Mouse (Mus musculus) CD4-positive helper T cell, adult 2 months (primary cell): ENCODE measurements around the gene Il18bp.
A peak's percentile ranks its signal among the peaks of the same experiment; 100 is the strongest.
"Not testable (repeated sequence)": the region's sequence is repeated elsewhere in the genome, so short reads cannot be mapped to it uniquely, and the experiment has no call there.

ENCODE experiments used
- DNase-seq: peaks from one replicate; pipeline ENCODE4 v3.0.0-alpha.2; 2012; ENCODE audit warnings: low read depth, missing footprints, low spot score

The Il18bp gene

GRCm38 (mm10) chr7:102018590-102018989, at the start of gene Il18bp:
TSS of gene Il18bp (minus strand) at chr7:102018690.
- no peak for DNase-seq

GRCm38 (mm10) chr7:102066363-102066762, 47.9 kb upstream of the Il18bp start:
- no peak for DNase-seq

- peak; percentile 94 for DNase-seq
Observed at GRCm38 (mm10) chr7:102065046-102065891, 46.8 kb upstream of the Il18bp start, which contains the start of the genes Rnf121, Xndc1 and Xntrpc. TSS of gene Rnf121 (minus strand) at chr7:102065469. TSS of gene Xndc1 (plus strand) at chr7:102065511. TSS of gene Xntrpc (plus strand) at chr7:102065713.

- no peak for DNase-seq
Observed at GRCm38 (mm10) chr7:102064655-102065045, 46.2 kb upstream of the Il18bp start.

- peak; percentile 24 for DNase-seq
Observed at GRCm38 (mm10) chr7:102063891-102064290, 45.4 kb upstream of the Il18bp start.

- no peak for DNase-seq
Observed at GRCm38 (mm10) chr7:102062203-102062602, 43.7 kb upstream of the Il18bp start.

GRCm38 (mm10) chr7:102061353-102061752, 42.9 kb upstream of the Il18bp start:
- no peak for DNase-seq

DNA sequence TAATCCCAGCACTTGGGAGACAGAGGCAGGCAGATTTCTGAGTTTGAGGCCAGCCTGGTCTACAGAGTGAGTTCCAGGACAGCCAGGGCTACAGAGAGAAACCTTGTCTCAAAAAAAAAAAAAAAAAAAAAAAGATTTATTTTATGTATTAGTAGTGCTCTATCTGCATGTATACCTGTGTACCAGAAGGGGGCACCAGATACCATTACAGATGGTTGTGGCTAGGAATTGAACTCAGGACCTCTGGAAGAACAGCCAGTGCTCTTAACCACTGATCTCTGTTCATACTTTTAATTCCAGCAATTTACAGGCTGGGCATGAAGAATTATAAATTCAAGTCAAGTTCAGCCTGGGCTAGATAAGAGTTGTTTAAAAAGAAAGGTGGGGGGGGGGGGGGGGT, 30.0 kb upstream of the Il18bp start:
- peak; percentile 46 for DNase-seq

GRCm38 (mm10) chr7:102042314-102042713, 23.8 kb upstream of the Il18bp start:
- no peak for DNase-seq

DNA sequence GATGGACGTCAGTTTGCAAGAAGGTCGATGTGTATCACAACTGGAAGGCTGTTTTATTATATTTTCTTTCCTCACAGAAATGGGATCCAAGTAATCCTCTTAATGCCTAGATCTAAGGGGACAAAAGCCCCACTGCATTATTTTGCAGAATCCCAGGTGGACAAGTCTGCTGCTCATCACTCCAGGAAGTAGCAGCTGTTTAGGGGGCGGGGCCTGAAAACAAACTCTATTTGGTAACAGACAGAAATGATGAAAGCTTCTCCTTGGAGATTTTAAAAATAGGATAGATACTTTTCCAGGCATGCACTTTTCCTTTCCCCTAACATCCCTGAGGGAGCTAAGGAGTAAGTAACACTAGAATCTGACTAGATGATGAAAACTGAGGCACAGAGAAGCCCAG, 18.8 kb upstream of the Il18bp start:
- DNase-seq = no peak

DNA sequence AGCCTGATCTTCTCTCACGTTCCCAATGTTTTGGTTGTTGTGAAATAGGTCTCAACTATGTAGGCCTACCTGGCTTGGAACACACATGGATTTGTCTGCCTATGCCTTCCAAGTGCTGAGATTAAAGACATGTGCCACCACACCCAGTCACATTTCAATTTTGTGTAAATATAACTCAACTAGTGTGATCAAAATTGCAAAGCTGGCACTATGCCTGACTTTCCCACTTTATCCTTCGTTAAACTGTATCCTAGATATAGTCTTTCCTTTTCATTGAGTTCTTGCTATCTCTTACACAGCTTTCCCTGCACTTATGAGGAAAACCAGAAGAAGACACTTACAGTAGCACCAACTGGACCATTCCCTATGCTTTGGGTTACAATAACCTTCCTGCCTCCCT, 17.0 kb upstream of the Il18bp start:
- DNase-seq = no peak

DNA sequence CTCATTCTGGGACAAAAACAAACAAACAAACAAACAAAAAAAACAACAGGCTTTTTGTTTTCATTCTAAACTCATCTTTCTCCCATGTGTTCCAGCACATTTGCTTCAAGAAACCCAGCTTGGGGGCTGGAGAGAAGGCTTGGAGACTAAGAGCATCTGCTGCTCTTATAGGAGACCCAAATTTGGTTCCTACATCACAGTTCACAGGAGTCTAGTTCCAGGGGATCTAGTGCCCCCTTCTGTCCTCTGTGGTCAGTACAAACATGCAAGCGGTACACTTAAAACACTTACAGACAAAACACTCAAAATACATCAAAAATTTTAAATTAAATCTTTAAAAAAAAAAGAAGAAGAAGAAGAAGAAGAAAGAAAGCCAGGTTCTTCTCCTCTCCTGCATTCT, 16.4 kb upstream of the Il18bp start:
- DNase-seq = peak; percentile 13

DNA sequence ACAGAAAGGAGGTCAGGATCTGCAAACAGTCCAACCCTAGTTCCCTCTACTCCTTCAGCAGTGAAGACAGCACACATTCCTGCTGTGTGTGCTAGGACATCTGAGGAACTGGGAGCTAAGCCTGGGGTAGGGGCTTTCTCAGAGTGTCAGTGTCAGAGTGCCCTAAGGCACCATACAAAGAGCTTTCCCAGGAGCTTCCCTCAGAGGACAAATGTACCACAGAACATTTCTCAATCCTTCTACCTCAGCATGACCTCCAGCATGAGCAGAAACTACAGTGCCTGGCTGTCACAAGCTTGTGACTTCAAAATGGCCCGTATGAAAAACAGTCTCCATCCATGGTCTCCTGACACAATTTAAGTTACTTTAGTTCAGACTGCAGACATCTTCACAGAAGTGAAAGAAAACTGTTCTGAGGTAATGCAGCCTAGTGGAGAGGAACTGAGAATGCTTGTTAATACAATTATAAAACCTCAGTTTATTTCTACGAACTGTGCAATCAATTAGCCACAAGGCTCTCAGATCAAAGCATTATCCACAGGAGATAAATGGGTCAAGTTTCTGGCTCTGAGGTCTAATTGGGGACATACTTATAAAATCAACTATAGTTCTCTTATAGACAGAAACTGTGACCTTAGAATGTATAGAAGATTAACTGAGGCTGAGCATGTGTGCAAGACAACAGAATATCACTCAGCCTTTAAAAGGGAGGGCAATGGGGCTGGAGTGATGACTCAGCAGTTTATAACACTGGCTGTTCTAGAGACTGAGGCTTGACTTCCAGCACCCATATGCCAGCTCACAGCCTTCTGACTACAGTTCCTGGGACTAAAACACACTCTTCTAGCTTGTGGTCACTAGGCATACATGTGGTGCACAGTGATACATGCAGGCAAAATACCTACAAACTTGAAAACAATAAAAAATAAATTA, 7.0 kb upstream of the Il18bp start:
- no peak for DNase-seq

GRCm38 (mm10) chr7:102023821-102024220, 5.3 kb upstream of the Il18bp start:
- no peak for DNase-seq

GRCm38 (mm10) chr7:102020934-102021333, 2.4 kb upstream of the Il18bp start:
- DNase-seq = not testable (repeated sequence)

DNA sequence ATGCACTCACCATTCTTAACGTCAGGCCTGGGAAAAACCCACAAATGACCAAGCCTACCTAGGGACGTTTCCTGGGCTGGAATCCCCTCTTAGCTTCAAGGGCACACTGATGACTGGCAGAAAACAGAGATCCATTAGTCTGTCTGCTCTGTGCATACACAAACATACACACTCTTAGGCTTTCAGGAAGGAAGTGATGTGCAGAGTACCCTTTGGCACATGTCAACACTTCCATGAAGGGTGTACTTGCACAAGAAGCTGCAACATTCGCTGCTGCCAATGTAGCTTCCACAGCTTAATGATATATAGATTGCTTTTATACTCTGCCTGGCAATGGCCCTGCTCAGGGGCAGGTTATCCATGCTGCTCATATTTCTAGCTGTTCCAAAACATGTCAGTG, 872 bp upstream of the Il18bp start:
- DNase-seq = no peak

DNA sequence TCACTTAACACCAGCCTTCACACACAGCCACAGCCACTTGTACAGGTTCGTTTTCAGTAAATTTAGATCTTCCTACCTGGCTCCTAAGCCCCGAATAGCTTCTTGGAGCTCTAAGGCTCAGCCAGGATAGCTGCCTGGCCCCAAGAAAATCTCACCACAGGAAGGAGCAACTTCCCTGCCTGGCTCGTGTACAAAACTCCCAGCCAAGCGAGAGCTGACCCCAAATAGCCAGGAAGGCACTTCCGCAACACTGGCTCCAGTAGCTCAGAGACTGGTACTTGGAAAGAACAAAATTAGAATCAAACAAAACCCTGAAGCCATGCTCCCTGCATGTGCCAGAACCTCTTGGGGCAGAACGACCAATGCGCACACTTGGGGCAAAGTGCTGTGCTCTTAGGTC, 456 bp downstream of the Il18bp start:
- no peak for DNase-seq

DNA sequence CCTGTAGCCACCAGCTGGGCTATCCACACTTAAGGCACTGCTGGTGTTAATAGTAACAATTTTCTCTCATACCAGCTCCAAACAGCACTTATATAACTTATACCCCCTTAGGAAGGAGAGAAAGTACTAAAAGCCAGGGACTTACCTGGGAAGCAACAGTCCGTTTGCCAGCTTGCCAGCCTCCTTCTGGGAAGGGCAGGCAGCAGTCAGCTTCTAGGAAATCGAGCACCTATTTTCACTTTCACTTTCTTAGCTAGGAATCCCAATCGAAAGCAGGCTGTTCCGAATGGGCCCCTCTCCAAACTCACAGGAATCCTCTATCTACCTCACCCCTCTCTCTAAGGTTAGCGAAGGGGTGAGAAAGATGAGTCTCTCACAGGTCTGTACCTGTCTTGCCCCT, 1.0 kb downstream of the Il18bp start:
- DNase-seq = peak; percentile 43

DNA sequence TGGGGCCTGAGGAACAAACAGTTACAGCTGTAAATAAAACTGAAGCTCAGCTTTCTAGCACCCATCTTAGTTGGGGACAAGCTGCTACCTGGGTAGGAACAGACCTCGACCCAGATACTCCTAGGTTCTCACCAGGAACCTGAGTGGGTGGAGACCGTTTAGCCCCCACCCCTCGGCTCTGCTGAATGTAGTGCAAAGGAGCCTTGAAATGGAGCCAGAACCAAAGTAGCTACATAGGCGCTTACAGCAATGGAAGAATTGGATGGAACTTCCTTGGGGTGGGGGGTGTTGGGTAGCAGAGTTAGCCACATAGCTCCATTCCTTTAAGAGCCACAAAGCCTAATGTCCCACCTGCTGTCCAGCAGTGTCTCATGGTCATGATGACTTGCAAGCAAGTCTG, 1.6 kb downstream of the Il18bp start:
- DNase-seq = no peak

DNA sequence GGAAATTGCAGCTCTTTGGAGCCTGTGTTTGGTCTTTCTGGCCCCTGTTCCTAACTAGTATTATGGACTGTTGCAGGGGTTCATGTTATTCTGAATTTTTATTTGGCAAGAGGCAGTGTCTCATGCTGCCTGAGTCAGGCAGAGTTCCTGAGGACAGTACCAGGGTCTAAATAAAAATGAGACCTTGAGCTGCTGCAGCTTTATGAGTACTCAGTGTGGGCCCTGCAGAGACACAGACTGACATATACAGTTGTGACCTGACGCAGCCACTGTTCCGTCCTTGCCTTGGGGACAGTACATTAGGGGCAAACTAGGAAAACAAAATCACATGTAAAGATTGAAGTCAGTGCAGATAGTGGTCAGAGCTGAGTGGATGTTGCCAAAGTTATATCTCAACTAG, 3.5 kb downstream of the Il18bp start:
- DNase-seq = no peak

- no peak for DNase-seq
Observed at GRCm38 (mm10) chr7:102013416-102013815, 5.1 kb downstream of the Il18bp start.

GRCm38 (mm10) chr7:102011855-102012254, 6.6 kb downstream of the Il18bp start:
- no peak for DNase-seq
